Mouse (Mus musculus): ENCODE measurements around the gene Slc4a1ap. TPM values are rescaled to one million over a fixed set of nuclear protein-coding genes. Genes with fewer than 3 reads are reported as not detected.
"Not testable (repeated sequence)": the region's sequence is repeated elsewhere in the genome, so short reads cannot be mapped to it uniquely, and the experiment has no call there.

Slc4a1ap gene
- polyA plus RNA-seq, 1 experiment from 2014 or later, result 38.1 TPM

GRCm38 (mm10) chr5:31571023-31571608, 44.3 kb downstream of the Slc4a1ap start:
- H3K9me3 ChIP-seq (replicated peaks), result no peaks in the 10 kb centered on the region
- H3K27ac ChIP-seq (replicated peaks), result 0 out of 2 replicates have a peak overlapping the region, but pooled peaks have one; percentile 33
- H3K4me3 ChIP-seq (replicated peaks), result no peak overlapping the region
- H3K4me1 ChIP-seq, result peaks cover 11% of the 10 kb centered on the region
- no peak for ATAC-seq (ENCODE audit: low FRiP score)
- H3K27me3 ChIP-seq (replicated peaks), result no peaks in the 10 kb centered on the region
- H3K4me2 ChIP-seq, result peak overlapping the region; percentile 48
- 13% methylated on average over 20 of the region's 20 CpGs for WGBS
- no peak overlapping the region for H3K9ac ChIP-seq (replicated peaks)
- H3K36me3 ChIP-seq, result no peaks in the 10 kb centered on the region

GRCm38 (mm10) chr5:31573722-31574121, 46.9 kb downstream of the Slc4a1ap start:
- ATAC-seq (ENCODE audit: low FRiP score), result no peak
- H3K4me3 ChIP-seq (replicated peaks), result no peak overlapping the region

DNA sequence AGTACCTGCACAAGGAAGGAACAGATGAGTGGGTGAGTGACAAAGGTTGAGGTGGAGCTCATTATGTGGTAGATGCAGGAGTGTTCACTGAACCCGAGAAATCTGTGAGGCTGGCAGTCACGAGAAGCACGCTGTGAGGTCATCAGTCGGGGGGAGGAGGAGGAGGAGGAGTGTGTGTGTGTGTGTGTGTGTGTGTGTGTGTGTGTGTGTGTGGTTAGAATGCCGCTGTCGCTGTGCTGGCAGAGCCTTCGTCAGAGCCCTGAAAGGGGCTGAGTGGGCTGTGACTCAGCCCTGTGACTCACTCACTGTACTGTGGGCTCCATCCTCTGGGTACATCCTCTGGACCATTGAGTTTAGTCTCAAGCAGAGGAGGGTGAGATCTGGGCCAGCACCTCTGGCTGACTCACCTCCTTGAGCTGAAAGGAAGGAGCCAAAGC, 49.8 kb downstream of the Slc4a1ap start:
- Histone ChIP-seq H3K27ac (replicated peaks) (no peak overlapping the region), H3K9ac (replicated peaks) (no peak overlapping the region), H3K9me3 (replicated peaks) (no peaks in the 10 kb centered on the region), H3K27me3 (replicated peaks) (no peaks in the 10 kb centered on the region), H3K4me2 (no peak overlapping the region), H3K4me1 (peaks cover under 1% of the 10 kb centered on the region; the same call in 1 of the 2 replicates), H3K4me3 (replicated peaks) (no peak overlapping the region), H3K36me3 (no peaks in the 10 kb centered on the region)
- 69% methylated on average over 5 of the region's 7 CpGs for WGBS
- ATAC-seq (ENCODE audit: low FRiP score), result no peak

More at GRCm38 (mm10) chr5:31573722-31574121, 46.9 kb downstream of the Slc4a1ap start:
- H3K9me3 ChIP-seq (replicated peaks), result no peaks in the 10 kb centered on the region
- WGBS, result 94% methylated on average over 3 of the region's 3 CpGs
- peaks cover 11% of the 10 kb centered on the region for H3K4me1 ChIP-seq
- H3K36me3 ChIP-seq, result no peaks in the 10 kb centered on the region
- H3K27me3 ChIP-seq (replicated peaks), result no peaks in the 10 kb centered on the region
- H3K4me2 ChIP-seq, result no peak overlapping the region
- no peak overlapping the region for H3K9ac ChIP-seq (replicated peaks)
- no peak overlapping the region for H3K27ac ChIP-seq (replicated peaks)

- H3K27ac ChIP-seq (replicated peaks), result no peak overlapping the region
- WGBS, result 80% methylated on average over 6 of the region's 6 CpGs
- no peaks in the 10 kb centered on the region for H3K36me3 ChIP-seq
- H3K4me1 ChIP-seq, result no peaks in the 10 kb centered on the region
- no peak for ATAC-seq (ENCODE audit: low FRiP score)
- H3K4me3 ChIP-seq (replicated peaks), result no peak overlapping the region
- no peak overlapping the region for H3K4me2 ChIP-seq
- H3K27me3 ChIP-seq (replicated peaks), result no peaks in the 10 kb centered on the region
- no peak overlapping the region for H3K9ac ChIP-seq (replicated peaks)
- H3K9me3 ChIP-seq (replicated peaks), result no peaks in the 10 kb centered on the region
Observed at GRCm38 (mm10) chr5:31581263-31581662, 54.5 kb downstream of the Slc4a1ap start.

DNA sequence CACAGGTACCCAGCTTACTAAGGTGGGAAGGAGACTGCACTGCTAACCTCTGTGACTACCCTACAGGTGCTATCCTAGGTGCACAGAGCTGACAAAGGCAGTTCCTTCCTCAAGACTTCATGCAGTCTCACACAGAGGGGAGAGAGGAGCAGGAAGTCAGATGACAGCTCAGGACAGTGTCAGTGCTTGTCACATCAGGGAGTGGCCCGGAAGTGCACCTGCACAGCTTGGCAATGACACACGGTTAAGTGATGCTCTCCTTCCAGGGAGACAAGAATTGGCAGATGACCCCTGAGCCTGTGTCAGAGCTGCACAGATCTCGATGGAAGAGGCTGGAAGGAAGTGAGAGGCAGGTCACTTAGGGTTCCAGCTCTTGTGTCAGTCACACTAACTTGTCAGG, 55.1 kb downstream of the Slc4a1ap start:
- Histone ChIP-seq H3K36me3 (no peaks in the 10 kb centered on the region), H3K27ac (replicated peaks) (no peak overlapping the region), H3K4me3 (replicated peaks) (no peak overlapping the region), H3K4me2 (no peak overlapping the region), H3K4me1 (no peaks in the 10 kb centered on the region), H3K9me3 (replicated peaks) (no peaks in the 10 kb centered on the region), H3K9ac (replicated peaks) (no peak overlapping the region), H3K27me3 (replicated peaks) (no peaks in the 10 kb centered on the region)
- no peak for ATAC-seq (ENCODE audit: low FRiP score)
- 84% methylated on average over 3 of the region's 3 CpGs for WGBS

DNA sequence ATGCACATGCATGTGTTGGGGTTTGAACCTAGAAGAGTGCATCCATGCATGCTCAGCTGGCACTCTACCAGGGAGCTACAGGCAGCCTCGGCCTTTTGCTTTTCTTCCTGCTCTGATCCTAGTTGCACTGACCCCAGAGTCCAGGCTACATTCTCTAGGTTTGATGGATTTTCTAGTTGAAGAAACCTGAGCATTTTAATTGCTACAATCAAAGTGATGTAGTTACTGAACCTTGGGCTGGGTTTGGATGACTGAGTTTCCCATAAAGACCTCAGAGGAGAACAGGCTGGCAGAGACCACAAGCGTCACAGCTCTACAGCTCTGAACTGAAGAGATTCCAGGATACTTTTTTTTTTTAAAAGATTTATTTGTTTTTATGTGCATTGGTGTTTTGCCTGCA, 56.5 kb downstream of the Slc4a1ap start:
- ATAC-seq (ENCODE audit: low FRiP score), result no peak
- Histone ChIP-seq H3K27ac (replicated peaks) (no peak overlapping the region), H3K4me3 (replicated peaks) (no peak overlapping the region), H3K4me1 (no peaks in the 10 kb centered on the region), H3K27me3 (replicated peaks) (no peaks in the 10 kb centered on the region), H3K36me3 (no peaks in the 10 kb centered on the region), H3K9ac (replicated peaks) (no peak overlapping the region), H3K9me3 (replicated peaks) (no peaks in the 10 kb centered on the region), H3K4me2 (no peak overlapping the region)
- WGBS, result 84% methylated on average over 2 of the region's 2 CpGs

GRCm38 (mm10) chr5:31585526-31585925, 58.7 kb downstream of the Slc4a1ap start:
- H3K27ac ChIP-seq (replicated peaks), result no peak overlapping the region
- no peak overlapping the region for H3K9ac ChIP-seq (replicated peaks)
- peaks cover 9% of the 10 kb centered on the region; the same call in 1 of the 2 replicates for H3K4me1 ChIP-seq
- H3K4me2 ChIP-seq, result no peak overlapping the region
- no peak for ATAC-seq (ENCODE audit: low FRiP score)
- WGBS, result 92% methylated on average over 4 of the region's 4 CpGs
- H3K9me3 ChIP-seq (replicated peaks), result no peaks in the 10 kb centered on the region
- H3K36me3 ChIP-seq, result no peaks in the 10 kb centered on the region
- no peaks in the 10 kb centered on the region for H3K27me3 ChIP-seq (replicated peaks)
- H3K4me3 ChIP-seq (replicated peaks), result no peak overlapping the region

GRCm38 (mm10) chr5:31588016-31588415, 61.2 kb downstream of the Slc4a1ap start:
- peaks cover 9% of the 10 kb centered on the region; the same call in 1 of the 2 replicates for H3K4me1 ChIP-seq
- WGBS, result 85% methylated on average over 2 of the region's 2 CpGs

DNA sequence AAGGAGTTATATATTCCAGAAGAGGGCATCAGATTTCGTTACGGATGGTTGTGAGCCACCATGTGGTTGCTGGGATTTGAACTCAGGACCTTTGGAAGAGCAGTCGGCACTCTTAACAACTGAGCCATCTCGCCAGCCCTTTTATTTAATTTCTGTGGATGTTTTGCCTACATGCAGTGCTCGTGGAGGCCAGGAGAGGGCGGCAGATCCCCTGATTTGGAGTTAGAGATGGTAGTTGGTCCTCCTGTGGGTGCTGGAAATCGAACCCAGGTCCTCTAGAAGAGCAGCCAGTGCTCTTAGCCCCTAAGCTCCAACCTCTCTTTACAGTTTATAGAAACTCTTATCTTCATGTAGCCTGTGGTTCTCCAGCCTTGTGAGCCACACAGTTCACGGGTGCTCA, 61.9 kb downstream of the Slc4a1ap start:
- WGBS, result 82% methylated on average over 8 of the region's 8 CpGs
- not testable (repeated sequence) for H3K9ac ChIP-seq (replicated peaks); H3K4me1 ChIP-seq; ATAC-seq (ENCODE audit: low FRiP score); H3K9me3 ChIP-seq (replicated peaks); H3K36me3 ChIP-seq; H3K27ac ChIP-seq (replicated peaks); H3K4me2 ChIP-seq; H3K4me3 ChIP-seq (replicated peaks); H3K27me3 ChIP-seq (replicated peaks)

More at GRCm38 (mm10) chr5:31588016-31588415, 61.2 kb downstream of the Slc4a1ap start:
- Histone ChIP-seq H3K9me3 (replicated peaks) (no peaks in the 10 kb centered on the region), H3K27me3 (replicated peaks) (no peaks in the 10 kb centered on the region), H3K36me3 (no peaks in the 10 kb centered on the region), H3K27ac (replicated peaks) (no peak overlapping the region), H3K4me3 (replicated peaks) (no peak overlapping the region), H3K4me2 (no peak overlapping the region), H3K9ac (replicated peaks) (no peak overlapping the region)
- no peak for ATAC-seq (ENCODE audit: low FRiP score)

GRCm38 (mm10) chr5:31589711-31590319, 63.0 kb downstream of the Slc4a1ap start:
- WGBS, result 50% methylated on average over 14 of the region's 14 CpGs
- Histone ChIP-seq H3K4me3 (replicated peaks) (no peak overlapping the region), H3K9me3 (replicated peaks) (no peaks in the 10 kb centered on the region), H3K9ac (replicated peaks) (no peak overlapping the region), H3K4me2 (peak overlapping the region; percentile 19; the same call in 1 of the 2 replicates), H3K27ac (replicated peaks) (no peak overlapping the region), H3K36me3 (no peaks in the 10 kb centered on the region), H3K27me3 (replicated peaks) (no peaks in the 10 kb centered on the region), H3K4me1 (peaks cover 9% of the 10 kb centered on the region; the same call in 1 of the 2 replicates)
- ATAC-seq (ENCODE audit: low FRiP score), result no peak; the same call in 1 of the 2 replicates

GRCm38 (mm10) chr5:31591122-31591521, 64.3 kb downstream of the Slc4a1ap start:
- no peaks in the 10 kb centered on the region for H3K9me3 ChIP-seq (replicated peaks)

DNA sequence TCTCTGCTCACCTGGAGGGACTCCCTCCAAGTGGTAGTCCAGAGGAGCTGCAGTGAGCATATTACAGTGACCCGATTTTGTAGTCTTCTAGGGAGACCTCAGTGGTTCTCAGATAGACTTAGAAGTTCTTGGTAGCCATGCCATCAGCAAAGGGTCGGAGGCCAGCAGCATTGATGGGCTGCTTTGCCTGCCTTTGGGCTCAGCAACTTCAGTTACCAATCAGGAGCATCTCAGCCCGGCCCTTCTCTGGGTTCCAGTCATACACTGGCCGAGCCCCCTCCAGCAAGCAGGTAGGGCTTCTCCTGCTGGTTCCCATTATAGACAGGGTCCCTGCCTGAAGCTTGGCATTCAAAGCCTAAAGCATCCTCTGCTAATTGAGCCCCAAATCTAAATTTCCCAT, 69.1 kb downstream of the Slc4a1ap start:
- Histone ChIP-seq H3K4me2 (no peak overlapping the region), H3K9ac (replicated peaks) (no peak overlapping the region), H3K9me3 (replicated peaks) (no peaks in the 10 kb centered on the region), H3K4me1 (peaks cover 17% of the 10 kb centered on the region), H3K27me3 (replicated peaks) (no peaks in the 10 kb centered on the region), H3K4me3 (replicated peaks) (no peak overlapping the region), H3K36me3 (no peaks in the 10 kb centered on the region), H3K27ac (replicated peaks) (no peak overlapping the region)
- no peak for ATAC-seq (ENCODE audit: low FRiP score)
- 64% methylated on average over 4 of the region's 4 CpGs for WGBS

More at GRCm38 (mm10) chr5:31591122-31591521, 64.3 kb downstream of the Slc4a1ap start:
- no peak for ATAC-seq (ENCODE audit: low FRiP score)
- H3K36me3 ChIP-seq, result no peaks in the 10 kb centered on the region
- no peak overlapping the region for H3K4me2 ChIP-seq
- WGBS, result 91% methylated on average over 7 of the region's 7 CpGs
- no peak overlapping the region for H3K27ac ChIP-seq (replicated peaks)
- no peak overlapping the region for H3K9ac ChIP-seq (replicated peaks)
- peaks cover 12% of the 10 kb centered on the region; the same call in 1 of the 2 replicates for H3K4me1 ChIP-seq
- no peak overlapping the region for H3K4me3 ChIP-seq (replicated peaks)
- H3K27me3 ChIP-seq (replicated peaks), result no peaks in the 10 kb centered on the region

Measured in neural tube, embryonic 15.5 days (tissue).